Mouse (Mus musculus) liver, embryonic 14.5 days (tissue): ENCODE data around the gene Mybphl.

Source experiments
- CTCF ChIP-seq: IDR thresholded peaks from 2 replicates; pipeline ENCODE4 v1.5.1; 2016; ENCODE audit warnings: antibody characterized with exemption, low read depth, control low read depth
- EP300 ChIP-seq: IDR thresholded peaks from 2 replicates; pipeline ENCODE4 v1.6.1; 2016; ENCODE audit warnings: antibody characterized with exemption, low read depth

GRCm38 (mm10) chr3:108424944-108425623 lies 60.4 kb downstream of the Mybphl start:
- TF ChIP-seq CTCF (no peak), EP300 (no peak)
